Mouse (Mus musculus): Measurements from ENCODE around the gene Arvcf.
A peak's percentile ranks its signal among the peaks of the same experiment; 100 is the strongest.

Arvcf gene

DNA sequence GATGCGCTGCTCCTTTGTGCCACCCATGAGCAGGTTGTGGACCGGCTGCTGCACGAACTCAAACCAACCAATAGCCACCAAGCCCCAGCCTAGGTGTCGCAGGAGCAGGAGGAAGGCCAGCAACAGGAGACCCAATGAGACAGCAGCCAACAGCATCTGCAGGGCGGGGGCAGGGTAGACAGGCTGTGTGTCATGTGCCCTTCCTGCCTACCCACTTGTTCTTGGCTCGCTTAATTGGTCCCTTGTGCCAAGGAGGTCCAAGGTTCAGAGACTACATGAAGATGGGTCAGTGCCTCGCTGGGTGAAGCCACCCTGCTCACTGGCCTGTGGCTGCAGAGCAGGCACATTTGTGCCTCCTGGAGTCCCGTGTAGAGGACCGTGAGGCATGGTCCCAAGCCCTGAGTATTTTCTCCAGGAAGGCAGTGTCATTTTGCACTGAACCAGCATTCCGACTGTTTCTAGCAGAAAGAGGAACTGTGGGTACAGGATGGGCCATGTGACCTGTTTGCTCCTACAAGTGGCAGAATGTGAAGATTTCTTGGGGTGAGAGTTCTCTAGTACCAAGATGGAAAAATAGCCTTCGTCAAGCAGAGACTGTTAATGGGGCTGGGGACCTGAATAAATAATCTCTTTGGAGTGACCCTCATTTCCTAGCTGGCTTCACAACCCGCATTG, 64.0 kb downstream of the Arvcf start:
- peak; percentile 34 to 38 for DNase-seq

GRCm38 (mm10) chr16:18413032-18413816, 65.2 kb downstream of the Arvcf start:
- DNase-seq: no peak

GRCm38 (mm10) chr16:18416094-18416761, 68.2 kb downstream of the Arvcf start:
- DNase-seq: no peak

GRCm38 (mm10) chr16:18416837-18417236, 68.9 kb downstream of the Arvcf start:
- DNase-seq: no peak

DNA sequence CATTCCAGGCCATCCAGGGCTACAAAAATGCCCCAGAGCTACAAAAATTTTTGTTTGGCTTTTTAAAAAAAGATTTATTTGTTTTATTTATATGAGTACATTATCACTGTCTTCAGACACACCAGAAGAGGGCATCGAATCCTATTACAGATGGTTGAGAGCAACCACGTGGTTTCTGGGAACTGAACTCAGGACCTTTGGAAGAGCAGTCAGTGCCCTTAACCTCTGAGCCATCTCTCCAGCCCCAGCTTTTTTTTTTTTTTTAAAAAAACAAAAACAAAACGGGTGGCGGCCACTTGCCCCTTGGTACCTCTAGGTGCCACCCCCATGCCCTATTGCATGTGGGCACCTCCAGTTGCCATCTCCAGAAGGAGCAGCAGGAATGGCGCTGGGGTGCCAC, 69.5 kb downstream of the Arvcf start:
- no peak for DNase-seq

- DNase-seq: no peak
These were observed 71.0 kb downstream of the Arvcf start for GRCm38 (mm10) chr16:18418756-18419602.

DNA sequence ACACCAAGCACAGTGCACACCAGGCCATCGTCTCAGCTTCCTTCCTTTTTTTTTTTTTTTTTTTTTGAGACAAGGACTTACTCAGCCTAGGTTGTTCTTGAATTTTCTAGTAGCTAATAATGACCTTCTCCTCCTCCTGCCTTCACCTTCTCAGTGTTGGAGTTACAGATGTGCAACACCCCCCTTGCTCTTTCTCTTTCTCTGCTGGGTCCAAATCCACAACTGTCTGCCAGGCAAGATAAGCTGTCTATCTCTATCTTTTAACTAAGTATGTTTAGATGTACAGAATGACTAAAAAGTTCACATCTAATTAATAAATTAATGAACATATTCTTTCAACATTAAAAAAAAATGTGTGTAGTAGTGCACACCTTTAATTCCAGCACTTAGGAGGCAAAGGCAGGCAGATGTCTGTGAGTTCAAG, 71.6 kb downstream of the Arvcf start:
- no peak for DNase-seq

DNA sequence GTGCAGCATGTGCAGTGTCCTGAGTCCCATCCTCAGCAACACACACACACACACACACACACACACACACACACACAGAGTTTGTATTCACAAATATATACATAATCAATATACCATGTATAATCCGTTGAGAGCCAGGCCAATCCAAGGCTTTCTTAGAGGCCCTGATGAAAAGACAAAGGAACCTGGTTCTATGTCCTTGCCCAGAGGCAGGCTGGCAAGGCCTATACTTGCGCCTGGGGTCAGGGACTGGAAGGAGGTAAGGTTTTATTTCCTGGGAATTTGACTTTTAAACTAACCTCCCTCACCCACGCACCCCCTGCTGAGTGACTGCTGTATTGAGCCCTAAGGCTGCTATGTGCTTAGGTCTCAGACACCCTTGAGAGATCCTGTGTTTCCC, 72.6 kb downstream of the Arvcf start:
- no peak for DNase-seq

DNA sequence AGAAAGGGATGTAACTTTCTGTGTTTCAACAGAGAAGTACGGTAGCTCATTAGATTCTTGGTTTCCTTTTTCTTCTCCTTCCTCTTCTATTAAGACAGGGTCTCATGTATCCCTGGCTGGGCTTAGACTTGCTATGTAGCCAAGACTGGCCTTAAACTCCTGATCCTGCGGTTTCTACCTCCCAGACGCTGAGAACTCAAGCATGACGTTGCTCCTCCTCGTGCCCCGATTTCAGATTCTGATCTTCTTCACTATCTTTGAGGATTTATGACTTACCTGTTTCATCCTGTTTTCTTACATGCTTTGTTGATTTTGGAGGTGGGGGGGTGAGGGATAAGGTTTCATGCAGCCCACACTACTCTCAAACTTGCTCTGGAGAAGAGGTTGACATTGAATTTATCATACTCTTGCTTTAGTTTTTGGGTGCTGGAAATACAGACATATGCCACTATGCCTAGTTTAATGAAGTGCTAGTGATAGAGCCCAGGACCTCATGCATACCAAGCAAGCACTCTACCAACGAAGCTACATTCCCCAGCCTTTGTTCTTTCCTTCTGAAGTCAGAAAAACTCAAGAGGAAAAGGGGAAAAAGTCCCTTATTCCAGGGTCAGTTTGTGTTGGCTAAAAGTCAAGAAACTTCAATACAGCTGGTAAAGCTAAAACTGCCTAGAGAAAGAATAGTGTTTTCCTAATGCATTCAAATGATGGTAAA, 75.4 kb downstream of the Arvcf start:
- DNase-seq: no peak

DNA sequence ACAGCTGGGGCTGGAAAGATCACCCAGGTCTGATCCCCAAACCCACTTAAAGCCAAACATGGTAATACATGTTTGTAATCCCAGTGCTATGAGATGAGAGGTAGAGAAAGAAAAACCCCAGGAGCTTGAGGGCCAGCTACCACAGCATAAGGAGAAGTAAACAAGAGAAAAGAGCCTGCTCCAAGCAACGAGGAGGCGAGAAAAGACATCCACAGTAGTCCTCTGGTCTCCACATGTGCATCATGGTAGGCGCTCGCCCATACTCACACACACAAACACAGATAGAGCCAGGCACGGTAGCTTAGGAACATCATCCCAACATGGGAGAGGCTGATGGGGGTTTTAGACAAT, 75.9 kb downstream of the Arvcf start:
- no peak for DNase-seq

DNA sequence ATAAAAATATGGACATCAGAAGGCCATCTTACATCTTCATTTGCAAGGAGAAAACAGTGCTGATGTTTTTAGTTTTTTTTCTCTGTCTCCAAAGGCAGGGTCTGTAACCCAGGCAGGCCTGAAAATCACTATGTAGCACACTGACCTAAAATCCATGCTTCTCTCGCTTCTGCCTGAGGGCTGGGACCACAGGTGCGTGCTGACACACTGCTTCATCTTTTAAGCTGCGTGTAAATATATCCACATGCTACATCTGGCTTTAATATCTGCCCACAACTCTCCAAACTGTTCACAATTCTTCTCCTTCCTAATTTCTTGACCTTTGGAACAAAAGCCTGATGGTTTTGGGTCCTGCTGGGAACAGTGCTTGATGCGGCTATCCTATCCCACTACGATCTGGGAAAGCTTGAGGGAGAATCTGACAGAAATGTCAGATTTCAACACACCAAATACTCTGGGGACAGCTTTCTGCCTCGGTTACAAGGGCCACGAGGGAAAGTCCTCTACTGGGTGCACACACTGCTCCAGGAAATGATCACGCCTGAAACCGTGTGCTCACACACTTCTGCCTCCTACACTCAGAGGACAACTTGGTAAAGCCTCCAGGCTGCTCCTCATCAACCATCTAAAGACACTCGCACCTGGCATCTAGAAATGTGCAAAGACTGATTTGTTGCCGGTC, 76.5 kb downstream of the Arvcf start:
- DNase-seq: no peak

GRCm38 (mm10) chr16:18425475-18426214, 77.7 kb downstream of the Arvcf start:
- no peak for DNase-seq

DNA sequence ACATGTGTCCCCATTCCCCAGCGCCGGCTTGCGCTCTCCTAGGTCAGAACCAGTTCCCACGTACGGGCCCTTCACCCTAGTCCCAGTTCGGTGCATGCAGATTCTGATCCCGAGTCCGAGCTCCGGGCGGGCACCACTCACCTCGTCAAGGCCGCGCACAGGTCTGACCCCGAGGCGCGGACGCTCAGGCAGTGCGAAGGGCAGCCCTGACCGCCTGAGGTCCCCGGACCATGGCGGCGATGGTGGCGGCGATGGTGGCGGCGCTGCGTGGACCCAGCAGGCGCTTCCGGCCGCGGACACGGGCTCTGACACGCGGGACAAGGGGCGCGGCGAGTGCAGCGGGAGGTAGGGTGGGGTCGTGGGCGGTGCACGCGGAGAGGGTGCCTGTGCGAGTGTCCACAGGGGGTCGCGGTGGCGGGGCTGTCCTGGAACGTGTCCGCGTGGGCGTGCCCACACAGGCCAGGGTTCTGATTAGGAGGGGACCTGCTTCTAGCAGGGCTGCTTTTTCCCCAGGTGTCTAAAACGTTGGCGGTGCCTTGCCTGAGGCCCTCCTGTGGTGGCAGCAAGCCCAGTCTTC, 78.3 kb downstream of the Arvcf start, which contains the start of gene Txnrd2:
Gene Txnrd2, plus strand, starts transcription at position 170 of the 577 bp plus-strand sequence.
- DNase-seq: peak; percentile 57 to 78

- no peak for DNase-seq
These were observed 78.9 kb downstream of the Arvcf start, which contains the start of gene Comt for GRCm38 (mm10) chr16:18426802-18427280. TSS of gene Comt (minus strand) at chr16:18426852.

DNA sequence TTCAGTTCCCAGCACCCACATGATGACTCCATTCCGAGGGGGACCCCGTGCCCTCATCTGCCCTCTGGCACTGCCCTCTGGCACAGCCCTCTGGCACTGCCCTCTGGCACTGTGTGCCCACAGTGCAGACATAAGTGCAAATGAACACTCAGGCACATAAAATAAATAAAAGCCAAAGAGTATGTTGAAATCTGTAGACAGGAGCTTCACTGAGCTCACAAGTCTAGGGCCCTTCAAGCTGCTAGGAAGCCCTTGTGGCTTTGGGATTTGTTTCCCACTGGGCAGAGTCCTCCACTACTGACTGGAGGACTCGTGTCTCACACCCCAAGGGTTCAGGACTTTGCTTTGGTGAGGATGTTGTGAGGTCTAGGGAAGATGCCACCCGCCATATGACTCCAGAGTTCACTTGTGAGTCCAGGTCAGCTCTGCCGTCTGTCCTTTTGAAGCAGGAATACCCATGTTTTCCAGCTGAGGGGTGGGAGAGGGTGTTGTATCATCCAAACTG, 80.1 kb downstream of the Arvcf start:
- no peak for DNase-seq

DNA sequence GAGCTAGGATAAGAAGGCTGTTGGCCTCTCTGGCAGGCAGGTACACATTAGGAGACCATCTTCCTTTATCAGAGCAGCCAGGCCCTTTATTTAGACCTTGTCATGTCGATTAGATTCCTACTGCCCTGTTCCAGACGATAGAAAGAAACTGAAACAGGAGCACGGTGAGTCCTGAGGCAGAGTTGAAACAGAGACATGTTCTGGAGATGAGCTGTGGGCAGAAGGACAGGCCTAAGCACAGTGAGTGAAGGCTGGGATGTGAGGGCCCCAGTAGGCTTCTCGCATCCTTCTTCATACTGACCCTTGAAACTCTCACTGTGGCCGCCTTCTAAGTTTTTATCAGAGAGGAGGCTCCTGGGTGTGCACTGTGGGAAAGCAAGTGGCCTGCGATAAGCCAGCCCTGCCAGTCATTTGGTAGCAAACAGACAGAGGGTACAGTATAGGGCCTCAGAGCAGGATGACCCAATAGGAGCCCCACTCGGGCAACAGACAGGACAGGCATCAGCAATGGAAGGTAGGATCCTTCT, 80.6 kb downstream of the Arvcf start:
- no peak for DNase-seq

- no peak for DNase-seq
These were observed 81.7 kb downstream of the Arvcf start for GRCm38 (mm10) chr16:18429641-18430040.

DNA sequence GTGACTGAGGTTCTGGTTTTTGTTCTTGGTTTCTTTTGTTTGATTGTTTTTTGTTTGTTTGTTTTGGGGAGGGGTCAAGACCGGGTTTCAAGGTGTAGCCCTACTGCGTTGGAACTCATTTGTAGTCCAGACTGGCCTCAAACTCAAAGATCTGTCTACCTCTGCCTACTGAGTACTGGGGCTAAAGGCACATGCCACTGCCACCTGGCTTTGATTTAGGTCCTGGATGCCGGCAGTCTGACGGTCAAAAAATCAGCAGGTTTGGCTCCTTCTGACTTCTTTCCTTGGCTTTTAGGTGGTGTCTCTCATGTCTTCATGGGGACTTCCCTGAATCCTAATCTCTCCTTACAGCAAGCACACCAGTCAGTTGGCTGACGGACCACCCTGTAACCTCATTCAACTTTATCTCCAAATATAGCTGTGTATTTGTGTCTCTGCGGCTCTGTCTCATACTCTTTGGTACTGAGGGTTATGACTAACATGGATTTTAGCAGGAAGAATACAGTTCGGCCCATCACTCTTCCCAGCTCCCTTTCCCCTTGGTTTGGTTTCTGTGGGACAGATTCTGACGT, 82.7 kb downstream of the Arvcf start:
- DNase-seq: no peak

DNA sequence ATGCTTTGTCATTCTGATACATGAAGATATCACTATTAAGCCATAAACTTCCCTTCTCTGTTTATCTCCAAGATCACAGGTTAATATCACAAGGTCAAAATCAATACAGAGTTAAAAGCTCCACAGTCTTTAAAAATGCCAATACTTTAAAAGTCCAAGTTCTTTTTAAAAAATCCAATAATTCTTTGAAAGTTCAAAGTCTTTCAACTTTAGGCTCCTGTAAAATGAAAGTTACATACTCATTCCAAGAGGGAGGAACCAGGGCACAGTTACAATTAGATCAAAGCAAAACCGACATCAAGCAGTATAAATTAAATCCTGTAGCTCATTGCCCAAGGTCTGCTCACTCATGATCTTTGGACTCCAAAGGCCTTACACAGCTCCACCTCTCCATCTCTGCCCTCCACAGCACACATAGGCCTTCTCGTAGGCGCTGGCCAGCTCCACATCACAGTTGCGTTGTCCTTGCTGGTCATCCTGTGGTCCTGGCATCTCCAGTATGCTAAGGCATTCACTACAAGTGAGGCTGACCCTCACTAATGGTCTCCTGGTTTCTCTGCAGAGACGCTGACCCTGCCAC, 85.4 kb downstream of the Arvcf start:
- DNase-seq: no peak

All from spleen, adult 18-20 months (tissue).